Mouse (Mus musculus) intestine, embryonic 16.5 days (tissue): Measurements from ENCODE around the gene Grcc10. TPM values are rescaled to one million over a fixed set of nuclear protein-coding genes. Genes with fewer than 3 reads are reported as not detected.

Experiments used
- ATAC-seq: fragments of 200-750 bp; cut with Nextera tagmentation; 2 replicates; pipeline ENCODE4 v1.8.0; 2017; ENCODE audit warnings: moderate TSS enrichment, moderate library complexity
- H3K27ac ChIP-seq: fragments of 300-500 bp; sonication (generic); 2 replicates; pipeline ENCODE4 v1.5.1; 2014; ENCODE audit warnings: mild to moderate bottlenecking, low read length
- H3K27me3 ChIP-seq: fragments of 300-500 bp; sonication (generic); replicated peaks from 2 replicates; pipeline ENCODE4 v1.6.1; 2014; ENCODE audit warnings: low read length, control low read depth, mixed read lengths; ENCODE audit not compliant: control insufficient read depth, insufficient read depth
- H3K36me3 ChIP-seq: fragments of 300-500 bp; sonication (generic); 2 replicates; pipeline ENCODE4 v1.6.1; 2014; ENCODE audit warnings: low read length, control low read depth; ENCODE audit not compliant: control insufficient read depth, insufficient read depth
- H3K4me1 ChIP-seq: fragments of 300-500 bp; sonication (generic); 2 replicates; pipeline ENCODE4 v1.6.1; 2014; ENCODE audit warnings: low read length, control low read depth, mixed read lengths; ENCODE audit not compliant: control insufficient read depth, insufficient read depth
- H3K4me2 ChIP-seq: fragments of 300-500 bp; sonication (generic); 2 replicates; pipeline ENCODE4 v1.6.1; 2014; ENCODE audit warnings: low read depth, low read length, control low read depth
- H3K4me3 ChIP-seq: fragments of 300-500 bp; sonication (generic); 2 replicates; pipeline ENCODE4 v1.5.1; 2014; ENCODE audit warnings: mild to moderate bottlenecking, low read length
- H3K9ac ChIP-seq: fragments of 300-500 bp; sonication (generic); 2 replicates; pipeline ENCODE4 v1.6.1; 2014; ENCODE audit warnings: low read depth, low read length
- H3K9me3 ChIP-seq: fragments of 300-500 bp; sonication (generic); 2 replicates; pipeline ENCODE4 v1.6.1; 2016; ENCODE audit warnings: low read length, control low read depth; ENCODE audit not compliant: control insufficient read depth
- WGBS: fragments of 180-500 bp; shearing (Covaris S2); extraction: QIAGEN DNeasy Blood & Tissue Kit; methylation state at CpG from one replicate; pipeline ENCODE4 v1.1.7; 2014; 5-methylcytosine and 5-hydroxymethylcytosine counted together
- polyA plus RNA-seq: library from polyadenylated mRNA; unstranded; fragments of >200 nt; fragmentation: Nextera tagmentation; extraction: Ambion mirVana; gene quantifications from 2 replicates; pipeline ENCODE4 v1.2.1, GENCODE M21; 2015

Gene Grcc10
- polyA plus RNA-seq, 1 experiment from 2014 or later: 334 TPM

GRCm38 (mm10) chr6:124746654-124747632 is 5.8 kb upstream of the Grcc10 start:
- WGBS: 84% methylated on average over 7 of the region's 7 CpGs
- peak overlapping the region; percentile 96 for H3K9ac ChIP-seq
- no peaks in the 10 kb centered on the region for H3K9me3 ChIP-seq
- ATAC-seq: no peak
- peak overlapping the region; percentile 99 for H3K4me2 ChIP-seq
- no peaks in the 10 kb centered on the region for H3K27me3 ChIP-seq
- no peak overlapping the region for H3K27ac ChIP-seq
- H3K4me3 ChIP-seq: no peak overlapping the region; the same call in 1 of the 2 replicates
- H3K4me1 ChIP-seq: peaks cover 22% of the 10 kb centered on the region
- peaks cover 20% of the 10 kb centered on the region; the same call in 1 of the 2 replicates for H3K36me3 ChIP-seq

- WGBS: 21% methylated on average over 8 of the region's 8 CpGs
- Histone ChIP-seq H3K4me2 (peak overlapping the region; percentile 99), H3K4me3 (peak overlapping the region; percentile 62), H3K27me3 (no peaks in the 10 kb centered on the region), H3K4me1 (peaks cover 24% of the 10 kb centered on the region), H3K27ac (peak overlapping the region; percentile 90), H3K36me3 (peaks cover 20% of the 10 kb centered on the region; the same call in 1 of the 2 replicates), H3K9ac (peak overlapping the region; percentile 96), H3K9me3 (no peaks in the 10 kb centered on the region)
- no peak for ATAC-seq
These were observed 5.1 kb upstream of the Grcc10 start for GRCm38 (mm10) chr6:124746296-124746605.

GRCm38 (mm10) chr6:124745490-124746295 is 4.5 kb upstream of the Grcc10 start:
- Histone ChIP-seq H3K27ac (peak overlapping the region; percentile 90), H3K4me3 (peak overlapping the region; percentile 62), H3K4me2 (peak overlapping the region; percentile 99), H3K4me1 (peaks cover 24% of the 10 kb centered on the region), H3K9ac (peak overlapping the region; percentile 96), H3K36me3 (peaks cover 20% of the 10 kb centered on the region; the same call in 1 of the 2 replicates), H3K9me3 (no peaks in the 10 kb centered on the region), H3K27me3 (no peaks in the 10 kb centered on the region)
- WGBS: 1% methylated on average over 85 of the region's 85 CpGs
- ATAC-seq: peak; percentile 83

- no peak for ATAC-seq
- peaks cover 20% of the 10 kb centered on the region; the same call in 1 of the 2 replicates for H3K36me3 ChIP-seq
- peak overlapping the region; percentile 62 for H3K4me3 ChIP-seq
- H3K9me3 ChIP-seq: no peaks in the 10 kb centered on the region
- H3K27me3 ChIP-seq: no peaks in the 10 kb centered on the region
- H3K27ac ChIP-seq: peak overlapping the region; percentile 56
- H3K4me2 ChIP-seq: peak overlapping the region; percentile 99
- H3K4me1 ChIP-seq: peaks cover 26% of the 10 kb centered on the region
- 71% methylated on average over 26 of the region's 26 CpGs for WGBS
- H3K9ac ChIP-seq: peak overlapping the region; percentile 96
These were observed 3.7 kb upstream of the Grcc10 start for GRCm38 (mm10) chr6:124744755-124745321.

GRCm38 (mm10) chr6:124743647-124744046 is 2.5 kb upstream of the Grcc10 start:
- Histone ChIP-seq H3K4me3 (no peak overlapping the region), H3K9ac (no peak overlapping the region)
- WGBS: 88% methylated on average over 8 of the region's 8 CpGs

GRCm38 (mm10) chr6:124742839-124743514 is 1.8 kb upstream of the Grcc10 start:
- Histone ChIP-seq H3K4me3 (no peak overlapping the region), H3K9ac (peak overlapping the region; percentile 4; the same call in 1 of the 2 replicates), H3K27ac (no peak overlapping the region), H3K36me3 (peaks cover 14% of the 10 kb centered on the region; the same call in 1 of the 2 replicates), H3K4me1 (peaks cover 37% of the 10 kb centered on the region), H3K9me3 (no peaks in the 10 kb centered on the region), H3K4me2 (no peak overlapping the region), H3K27me3 (no peaks in the 10 kb centered on the region)
- WGBS: 90% methylated on average over 15 of the region's 15 CpGs
- ATAC-seq: no peak

More at GRCm38 (mm10) chr6:124743647-124744046, 2.5 kb upstream of the Grcc10 start:
- no peak overlapping the region for H3K4me2 ChIP-seq
- H3K9me3 ChIP-seq: no peaks in the 10 kb centered on the region
- H3K27me3 ChIP-seq: no peaks in the 10 kb centered on the region
- no peak for ATAC-seq
- H3K36me3 ChIP-seq: peaks cover 14% of the 10 kb centered on the region; the same call in 1 of the 2 replicates
- no peak overlapping the region for H3K27ac ChIP-seq
- peaks cover 37% of the 10 kb centered on the region for H3K4me1 ChIP-seq

- Histone ChIP-seq H3K4me2 (peak overlapping the region; percentile 68), H3K36me3 (peaks cover 8% of the 10 kb centered on the region; the same call in 1 of the 2 replicates), H3K27ac (peak overlapping the region; percentile 99), H3K9ac (peak overlapping the region; percentile 60), H3K9me3 (no peaks in the 10 kb centered on the region), H3K4me1 (peaks cover 36% of the 10 kb centered on the region), H3K4me3 (peak overlapping the region; percentile 55), H3K27me3 (no peaks in the 10 kb centered on the region)
- no peak for ATAC-seq
- WGBS: 67% methylated on average over 3 of the region's 3 CpGs
These were observed 668 bp upstream of the Grcc10 start for GRCm38 (mm10) chr6:124741842-124742241.

- H3K4me3 ChIP-seq: peak overlapping the region; percentile 55
- no peaks in the 10 kb centered on the region for H3K9me3 ChIP-seq
- H3K27ac ChIP-seq: peak overlapping the region; percentile 99
- WGBS: 1% methylated on average over 29 of the region's 29 CpGs
- peak overlapping the region; percentile 68 for H3K4me2 ChIP-seq
- peaks cover 8% of the 10 kb centered on the region; the same call in 1 of the 2 replicates for H3K36me3 ChIP-seq
- peaks cover 26% of the 10 kb centered on the region for H3K4me1 ChIP-seq
- no peaks in the 10 kb centered on the region for H3K27me3 ChIP-seq
- peak overlapping the region; percentile 69 for H3K9ac ChIP-seq
- peak; percentile 14 for ATAC-seq
These were observed 825 bp downstream of the Grcc10 start for GRCm38 (mm10) chr6:124740211-124740887.
